Mouse (Mus musculus): ENCODE results near the gene Kyat1. TPM values are rescaled to one million over a fixed set of nuclear protein-coding genes. Genes with fewer than 3 reads are reported as not detected.
A peak's percentile ranks its signal among the peaks of the same experiment; 100 is the strongest.

Gene Kyat1
- total and polyA plus RNA-seq, 2 experiments from 2014 or later, result 17.9 to 34.3 TPM

GRCm38 (mm10) chr2:30238906-30239465 is 33.3 kb upstream of the Kyat1 start:
- peak overlapping the region; percentile 91 for H3K4me3 ChIP-seq (ENCODE audit: low read length)
- H3K4me1 ChIP-seq (ENCODE audit: insufficient read depth, low read length), result peaks cover 13% of the 10 kb centered on the region
- TF ChIP-seq CTCF (IDR thresholded peaks at IDR 0.05; ENCODE audit: low read depth), result no peak
- H3K27me3 ChIP-seq (ENCODE audit: insufficient read depth, low read length), result no peaks in the 10 kb centered on the region
- no peak for ATAC-seq
- no peak overlapping the region for H3K27ac ChIP-seq
- DNase-seq (ENCODE audit: low spot score), result no peak
- H3K4me2 ChIP-seq (ENCODE audit: low read depth, low read length), result peak overlapping the region; percentile 76
- peaks cover 21% of the 10 kb centered on the region for H3K36me3 ChIP-seq (ENCODE audit: insufficient read depth, low read length)
- no peaks in the 10 kb centered on the region for H3K9me3 ChIP-seq (ENCODE audit: low read length)
- peak overlapping the region; percentile 95 for H3K9ac ChIP-seq (replicated peaks; ENCODE audit: low read length)
- WGBS, result 64% methylated on average over 3 of the region's 3 CpGs

DNA sequence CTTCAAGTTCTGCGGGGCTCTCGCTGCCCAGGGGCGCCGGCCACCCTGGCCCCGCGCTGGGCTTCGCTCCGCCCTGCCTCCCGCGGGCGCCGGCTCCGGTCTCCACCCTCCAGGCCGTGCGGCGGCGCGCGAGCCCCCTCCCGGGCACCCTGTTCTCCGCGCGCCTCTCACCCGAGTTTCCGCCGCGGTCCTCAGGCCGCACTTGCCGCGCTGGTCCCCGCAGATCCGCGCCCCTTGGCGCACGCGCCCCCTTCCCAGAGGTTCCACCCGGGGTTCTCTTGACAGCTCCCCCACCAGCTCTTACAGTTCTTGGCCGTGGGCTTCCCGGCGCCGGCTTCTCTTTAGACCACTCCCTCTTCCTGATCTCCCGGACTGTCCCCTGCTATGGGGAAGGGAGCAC is 32.2 kb upstream of the Kyat1 start:
- TF ChIP-seq CTCF (IDR thresholded peaks at IDR 0.05; ENCODE audit: low read depth), result no peak
- under 1% methylated on average over 38 of the region's 42 CpGs for WGBS

GRCm38 (mm10) chr2:30237199-30237880 is 31.7 kb upstream of the Kyat1 start, which contains the start of gene Lrrc8a:
Gene Lrrc8a, plus strand, starts transcription at chr2:30237715.
- DNase-seq (ENCODE audit: low spot score) (peak; percentile 99), ATAC-seq (peak; percentile 97)
- H3K4me2 ChIP-seq (ENCODE audit: low read depth, low read length), result peak within 1 kb of the TSS; percentile 76
- H3K4me3 ChIP-seq (ENCODE audit: low read length), result peak within 1 kb of the TSS; percentile 91
- TF ChIP-seq CTCF (IDR thresholded peaks at IDR 0.05; ENCODE audit: low read depth), result peak; percentile 49
- no peaks in the 10 kb centered on the region for H3K9me3 ChIP-seq (ENCODE audit: low read length)
- H3K4me1 ChIP-seq (ENCODE audit: insufficient read depth, low read length), result peaks cover 13% of the 10 kb centered on the region
- 0% methylated on average over 61 of the region's 67 CpGs for WGBS
- H3K27me3 ChIP-seq (ENCODE audit: insufficient read depth, low read length), result no peaks in the 10 kb centered on the region
- peaks cover 13% of the 10 kb centered on the region for H3K36me3 ChIP-seq (ENCODE audit: insufficient read depth, low read length)
- peak within 1 kb of the TSS; percentile 95 for H3K9ac ChIP-seq (replicated peaks; ENCODE audit: low read length)
- peak within 1 kb of the TSS; percentile 93 for H3K27ac ChIP-seq

More for the DNA sequence above, 32.2 kb upstream of the Kyat1 start:
- Histone ChIP-seq H3K4me3 (ENCODE audit: low read length) (peak overlapping the region; percentile 91), H3K4me1 (ENCODE audit: insufficient read depth, low read length) (peaks cover 13% of the 10 kb centered on the region), H3K27me3 (ENCODE audit: insufficient read depth, low read length) (no peaks in the 10 kb centered on the region), H3K36me3 (ENCODE audit: insufficient read depth, low read length) (peaks cover 14% of the 10 kb centered on the region), H3K9me3 (ENCODE audit: low read length) (no peaks in the 10 kb centered on the region), H3K9ac (replicated peaks; ENCODE audit: low read length) (peak overlapping the region; percentile 95), H3K4me2 (ENCODE audit: low read depth, low read length) (peak overlapping the region; percentile 76), H3K27ac (peak overlapping the region; percentile 93)
- ATAC-seq (peak; percentile 89), DNase-seq (ENCODE audit: low spot score) (peak; percentile 73)

GRCm38 (mm10) chr2:30236426-30237198 is 31.0 kb upstream of the Kyat1 start:
- DNase-seq (ENCODE audit: low spot score) (peak; percentile 13), ATAC-seq (no peak)
- Histone ChIP-seq H3K4me3 (ENCODE audit: low read length) (peak overlapping the region; percentile 91), H3K36me3 (ENCODE audit: insufficient read depth, low read length) (peaks cover 13% of the 10 kb centered on the region), H3K27ac (peak overlapping the region; percentile 93), H3K27me3 (ENCODE audit: insufficient read depth, low read length) (no peaks in the 10 kb centered on the region), H3K4me2 (ENCODE audit: low read depth, low read length) (peak overlapping the region; percentile 69), H3K4me1 (ENCODE audit: insufficient read depth, low read length) (peaks cover 13% of the 10 kb centered on the region), H3K9ac (replicated peaks; ENCODE audit: low read length) (peak overlapping the region; percentile 95), H3K9me3 (ENCODE audit: low read length) (no peaks in the 10 kb centered on the region)
- 3% methylated on average over 18 of the region's 18 CpGs for WGBS
- TF ChIP-seq CTCF (IDR thresholded peaks at IDR 0.05; ENCODE audit: low read depth), result no peak

- ATAC-seq, result no peak
- TF ChIP-seq CTCF (IDR thresholded peaks at IDR 0.05; ENCODE audit: low read depth), result no peak
These were observed 29.9 kb upstream of the Kyat1 start for GRCm38 (mm10) chr2:30235593-30235992.

GRCm38 (mm10) chr2:30216293-30216692 is 10.6 kb upstream of the Kyat1 start:
- Histone ChIP-seq H3K4me3 (ENCODE audit: low read length) (no peak overlapping the region), H3K27ac (no peak overlapping the region), H3K9me3 (ENCODE audit: low read length) (no peaks in the 10 kb centered on the region), H3K36me3 (ENCODE audit: insufficient read depth, low read length) (no peaks in the 10 kb centered on the region), H3K27me3 (ENCODE audit: insufficient read depth, low read length) (no peaks in the 10 kb centered on the region), H3K9ac (replicated peaks; ENCODE audit: low read length) (no peak overlapping the region), H3K4me1 (ENCODE audit: insufficient read depth, low read length) (no peaks in the 10 kb centered on the region), H3K4me2 (ENCODE audit: low read depth, low read length) (no peak overlapping the region)
- WGBS, result 94% methylated on average over 5 of the region's 5 CpGs
- ATAC-seq, result no peak
- TF ChIP-seq CTCF (IDR thresholded peaks at IDR 0.05; ENCODE audit: low read depth), result no peak
- DNase-seq (ENCODE audit: low spot score), result no peak

More at GRCm38 (mm10) chr2:30235593-30235992, 29.9 kb upstream of the Kyat1 start:
- no peak overlapping the region for H3K27ac ChIP-seq
- H3K4me2 ChIP-seq (ENCODE audit: low read depth, low read length), result no peak overlapping the region
- WGBS, result 84% methylated on average over 5 of the region's 5 CpGs
- no peak for DNase-seq (ENCODE audit: low spot score)
- no peaks in the 10 kb centered on the region for H3K27me3 ChIP-seq (ENCODE audit: insufficient read depth, low read length)
- H3K36me3 ChIP-seq (ENCODE audit: insufficient read depth, low read length), result peaks cover 6% of the 10 kb centered on the region
- no peak overlapping the region for H3K9ac ChIP-seq (replicated peaks; ENCODE audit: low read length)
- no peaks in the 10 kb centered on the region for H3K9me3 ChIP-seq (ENCODE audit: low read length)
- H3K4me1 ChIP-seq (ENCODE audit: insufficient read depth, low read length), result peaks cover 13% of the 10 kb centered on the region
- H3K4me3 ChIP-seq (ENCODE audit: low read length), result no peak overlapping the region

All from hindbrain, postnatal 0 days (tissue).